Mouse (Mus musculus) G1E-ER4 (cell line): ENCODE data around the gene Rpusd3. TPM values are rescaled to one million over a fixed set of nuclear protein-coding genes. Genes with fewer than 3 reads are reported as not detected.

Experiments used
- GATA1 ChIP-seq: IDR thresholded peaks from one replicate; pipeline ENCODE4 v1.8.0; 2012; ENCODE audit warnings: low read length, inconsistent platforms
- polyA plus RNA-seq: library from polyadenylated mRNA; stranded (reverse); fragments of >175 nt; gene quantifications from 2 replicates; pipeline ENCODE4 v1.2.3, GENCODE M21; 2012

The Rpusd3 gene
- polyA plus RNA-seq, 1 experiment = 159 TPM

DNA sequence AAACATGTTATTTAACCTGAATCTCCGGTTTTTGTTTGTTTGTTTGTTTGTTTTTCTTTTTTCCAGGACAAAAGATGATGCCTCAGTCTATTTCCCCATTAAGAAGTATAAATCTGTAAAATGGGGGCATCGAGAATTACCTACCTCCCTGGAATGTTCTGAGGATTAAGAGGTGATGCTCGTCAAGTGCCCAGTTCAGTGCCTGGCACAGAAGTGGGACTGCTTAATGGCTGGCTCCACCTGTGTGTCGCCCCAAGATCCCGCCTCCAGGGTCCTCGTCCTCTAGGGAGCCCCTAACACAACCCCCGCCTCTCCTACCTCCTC is 42.0 kb downstream of the Rpusd3 start:
- no peak for TF ChIP-seq GATA1

DNA sequence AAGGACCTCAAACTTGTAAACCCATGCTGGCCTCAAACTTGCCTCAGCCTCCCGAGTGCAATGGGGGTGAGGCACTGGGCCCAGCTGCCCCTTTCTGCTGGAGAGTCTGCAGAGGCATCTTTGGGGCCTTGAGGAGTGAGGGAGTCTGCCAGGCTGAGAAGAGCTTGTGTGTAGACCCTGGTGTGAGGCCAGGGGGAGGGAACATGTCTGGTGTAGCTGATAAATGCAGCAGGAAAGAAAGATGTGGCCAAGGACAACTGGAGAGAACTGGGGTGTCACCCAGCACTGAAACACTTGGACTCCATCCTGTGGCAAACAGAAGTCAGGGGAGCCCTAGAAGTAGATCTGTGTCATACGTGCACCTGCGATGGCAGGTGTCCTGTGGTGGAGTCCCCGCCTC is 45.6 kb downstream of the Rpusd3 start:
- TF ChIP-seq GATA1 = no peak

DNA sequence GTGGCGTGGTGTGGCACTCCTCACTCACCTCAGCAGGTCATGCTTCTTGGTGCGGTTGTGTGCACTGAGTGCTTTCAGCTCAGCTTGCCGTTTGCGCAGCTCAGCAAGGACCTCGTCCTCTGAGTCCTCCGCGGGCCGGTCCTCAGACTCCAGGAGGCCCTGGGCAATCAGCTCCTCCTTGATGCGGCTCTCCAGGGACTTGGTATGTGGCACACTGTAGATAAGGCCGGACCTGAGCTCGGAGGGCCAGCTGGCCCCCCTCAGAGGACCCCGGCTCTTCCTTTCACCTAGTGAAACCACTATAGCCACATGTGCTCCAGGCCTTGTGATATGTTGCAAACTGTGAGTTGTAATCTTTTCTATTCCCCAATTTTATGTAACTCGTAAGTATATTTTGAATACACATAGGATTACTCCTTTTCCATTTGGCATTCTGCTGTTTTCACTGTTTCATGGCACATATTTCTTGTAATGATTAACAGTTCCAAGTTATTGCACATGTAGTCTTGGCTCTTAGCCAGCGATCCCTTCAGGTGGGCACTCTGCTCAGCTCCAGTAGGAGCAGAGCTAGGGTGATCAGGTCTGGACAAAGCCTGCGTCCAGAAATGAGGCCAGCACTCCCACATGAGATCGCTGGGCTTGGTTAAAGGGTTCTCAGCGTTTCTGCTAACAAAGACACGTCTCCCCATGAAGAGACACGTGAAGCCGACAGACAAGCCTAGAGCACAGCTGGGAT is 48.8 kb downstream of the Rpusd3 start:
- TF ChIP-seq GATA1 = no peak

DNA sequence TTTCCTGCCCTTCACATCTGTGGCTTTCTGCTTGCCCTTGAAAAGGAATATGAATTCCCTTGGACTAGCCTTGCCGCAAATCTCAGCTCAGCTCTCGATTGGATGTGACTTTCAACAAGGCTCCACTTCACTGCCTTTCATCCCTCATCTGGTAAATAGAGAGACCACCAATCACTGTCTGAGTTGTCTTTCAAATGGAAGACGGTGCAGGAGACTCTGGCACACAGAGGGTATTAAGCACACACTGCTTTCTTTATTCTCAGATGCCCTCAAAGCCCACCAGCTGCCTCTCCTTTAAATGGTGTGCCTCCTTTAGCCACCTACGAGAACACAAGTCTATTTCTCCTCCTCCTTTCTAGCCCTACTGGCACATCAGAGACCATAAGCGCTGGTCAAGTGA is 50.6 kb downstream of the Rpusd3 start:
- TF ChIP-seq GATA1 = no peak

DNA sequence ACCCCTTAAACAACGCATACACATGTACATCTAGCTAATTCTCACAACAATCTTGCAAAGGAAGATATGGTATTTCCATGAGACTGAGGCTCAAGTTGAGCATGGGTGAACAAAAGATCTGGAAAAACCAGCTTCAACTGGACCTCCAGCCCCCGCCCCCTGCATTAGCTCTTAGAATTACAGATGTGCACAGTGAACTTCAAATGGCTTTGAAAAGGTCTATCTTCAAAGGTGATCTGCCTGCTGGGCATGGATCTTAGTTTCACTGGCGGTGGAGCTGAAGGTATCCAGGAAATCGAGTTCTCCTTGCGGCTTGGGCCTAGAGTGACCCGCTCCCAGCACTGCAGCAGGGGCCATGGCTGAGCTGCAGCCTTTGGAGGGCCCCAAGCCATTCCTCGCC is 51.0 kb downstream of the Rpusd3 start:
- TF ChIP-seq GATA1 = no peak

DNA sequence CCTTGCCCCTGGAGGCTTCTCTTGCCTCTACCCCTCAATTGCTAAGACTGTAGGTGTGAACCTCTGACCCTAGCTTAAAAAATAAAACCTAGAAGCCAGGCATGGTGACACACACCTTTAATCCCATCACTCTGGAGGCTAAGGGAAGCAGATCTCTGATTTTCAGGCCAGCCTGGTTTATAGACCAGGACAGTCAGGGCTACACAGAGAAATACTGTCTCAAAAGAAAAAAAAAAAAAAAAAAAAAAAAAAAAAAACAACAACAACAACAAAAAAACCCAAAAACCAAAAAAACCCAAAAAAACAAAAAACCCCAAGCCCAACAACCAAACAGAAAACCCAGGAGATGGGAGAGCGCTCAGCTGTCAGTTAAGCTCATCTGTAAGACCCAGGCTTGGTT is 51.6 kb downstream of the Rpusd3 start:
- TF ChIP-seq GATA1 = no peak

GRCm38 (mm10) chr6:113366639-113367038 is 52.5 kb downstream of the Rpusd3 start:
- TF ChIP-seq GATA1 = no peak

Other genes starting within 250 kb of the Rpusd3 start
- gene Lhfpl4, start 224.0 kb downstream of the Rpusd3 start, polyA plus RNA-seq = not detected in 2 replicates
- 45.1 and 53.0 TPM in 2 replicates for gene Mtmr14, start 181.5 kb downstream of the Rpusd3 start, polyA plus RNA-seq
- gene Cpne9, start 137.0 kb downstream of the Rpusd3 start, polyA plus RNA-seq = 0.33 and 0.51 TPM in 2 replicates
- gene Brpf1, start 112.2 kb downstream of the Rpusd3 start, polyA plus RNA-seq = 30.4 and 39.0 TPM in 2 replicates
- gene Ogg1, start 92.4 kb downstream of the Rpusd3 start, polyA plus RNA-seq = 12.6 and 18.1 TPM in 2 replicates
- gene Camk1, start 75.4 kb downstream of the Rpusd3 start, polyA plus RNA-seq = not detected in 2 replicates
- 78.7 and 104 TPM in 2 replicates for gene Tada3, start 41.5 kb downstream of the Rpusd3 start, polyA plus RNA-seq
- gene Arpc4, start 41.2 kb downstream of the Rpusd3 start, polyA plus RNA-seq = 238 and 292 TPM in 2 replicates
- 4.8 and 6.1 TPM in 2 replicates for gene Ttll3, start 30.1 kb downstream of the Rpusd3 start, polyA plus RNA-seq
- not detected in 2 replicates for gene Cidec, start 16.4 kb upstream of the Rpusd3 start, polyA plus RNA-seq
- 8.3 and 11.9 TPM in 2 replicates for gene Jagn1, start 23.2 kb upstream of the Rpusd3 start, polyA plus RNA-seq
- not detected in 2 replicates for gene Il17re, start 39.1 kb upstream of the Rpusd3 start, polyA plus RNA-seq
- gene Il17rc, start 52.1 kb upstream of the Rpusd3 start, polyA plus RNA-seq = 0.40 and 0.83 TPM in 2 replicates
- 29.3 and 34.5 TPM in 2 replicates for gene Creld1, start 64.0 kb upstream of the Rpusd3 start, polyA plus RNA-seq
- not detected in 2 replicates for gene Prrt3, start 82.6 kb upstream of the Rpusd3 start, polyA plus RNA-seq
- 29.5 and 38.6 TPM in 2 replicates for gene Emc3, start 112.3 kb upstream of the Rpusd3 start, polyA plus RNA-seq
- gene Fancd2, start 112.3 kb upstream of the Rpusd3 start, polyA plus RNA-seq = 0.94 and 1.4 TPM in 2 replicates
- not detected in 2 replicates for gene Fancd2os, start 181.4 kb upstream of the Rpusd3 start, polyA plus RNA-seq
- gene Brk1, start 185.4 kb upstream of the Rpusd3 start, polyA plus RNA-seq = 29.9 and 32.0 TPM in 2 replicates
- 8.6 and 9.1 TPM in 2 replicates for gene Vhl, start 204.6 kb upstream of the Rpusd3 start, polyA plus RNA-seq
- gene Irak2, start 219.1 kb upstream of the Rpusd3 start, polyA plus RNA-seq = 14.3 and 15.4 TPM in 2 replicates